Mouse (Mus musculus) liver, adult 2 months (tissue): ENCODE results near the gene Cemip2.

Source experiments
- CTCF ChIP-seq: fragments of 200-500 bp; IDR thresholded peaks from 2 replicates; pipeline ENCODE4 v1.5.1; 2011; ENCODE audit warnings: low read depth, low read length, control low read depth
- POLR2A ChIP-seq: fragments of 200-500 bp; IDR thresholded peaks from 2 replicates; pipeline ENCODE4 v1.6.1; 2011; ENCODE audit warnings: low read length, control low read depth; ENCODE audit not compliant: insufficient read depth; ENCODE audit errors: extremely low read depth

DNA sequence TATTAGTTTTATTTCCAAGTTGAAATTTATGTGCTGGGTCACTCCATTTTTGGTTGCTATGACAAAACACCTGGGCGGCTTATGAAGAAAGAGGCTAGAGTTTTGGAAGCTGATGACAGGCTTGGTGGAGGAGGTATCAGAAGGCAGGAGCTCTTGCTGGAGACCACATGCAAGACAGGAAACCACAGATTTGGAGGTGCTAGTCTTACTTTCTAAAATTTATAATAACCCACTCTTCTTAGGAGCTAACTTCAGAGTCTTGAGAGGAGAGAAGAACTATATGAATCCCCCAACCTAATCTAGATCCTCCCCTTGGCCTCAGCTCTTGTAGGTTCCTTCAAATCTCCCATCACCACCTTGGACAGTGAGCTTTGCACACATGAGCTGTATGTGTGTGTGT is 6.6 kb upstream of the Cemip2 start:
- TF ChIP-seq CTCF (no peak), POLR2A (no peak)
